Mouse (Mus musculus) bone marrow macrophage, adult 2 months (primary cell): ENCODE measurements around the gene Gm5901.

Experiments used
- CTCF ChIP-seq: IDR thresholded peaks from 2 replicates; pipeline ENCODE4 v1.5.1; 2012; ENCODE audit warnings: low read depth, mild to moderate bottlenecking, low read length, moderate library complexity
- POLR2A ChIP-seq: IDR thresholded peaks from 2 replicates; pipeline ENCODE4 v1.6.1; 2012; ENCODE audit warnings: mild to moderate bottlenecking, low read depth, low read length, borderline replicate concordance

GRCm38 (mm10) chr7:105426051-105426450 lies 51.2 kb downstream of the Gm5901 start:
- TF ChIP-seq POLR2A (no peak), CTCF (no peak)
